Mouse (Mus musculus): ENCODE results near the gene Utp14a.

Utp14a gene

DNA sequence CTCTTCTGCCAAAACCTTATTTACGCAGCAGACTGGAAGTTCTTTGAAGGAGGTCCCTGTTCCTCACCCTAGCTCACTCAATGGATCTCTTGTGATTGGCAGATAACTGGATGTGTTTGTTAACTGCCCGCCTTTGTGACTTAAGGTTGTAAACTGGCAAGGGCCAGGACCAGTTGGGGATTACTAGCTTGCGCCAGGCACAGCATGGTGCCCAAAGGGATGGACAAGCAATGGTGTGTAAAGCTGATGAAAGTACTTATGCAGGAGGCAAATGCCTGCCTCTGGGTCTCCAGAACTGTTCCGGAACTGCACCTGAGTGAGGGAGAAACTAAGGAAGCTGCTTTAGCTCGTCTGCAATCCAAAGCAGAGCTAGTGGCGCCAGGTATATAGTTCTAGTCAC lies 29.8 kb downstream of the Utp14a start:
- ChIA-PET POLR2A (interaction anchor here in 3 of 4 experiments (0.7 to 1.2 kb wide), 6 partner anchors 17 to 53 kb away, joined by 3 to 5 read pairs (median 3); partner anchors contain the start of gene Utp14a (in 1 of the 3)), CTCF (no interaction called here)

DNA sequence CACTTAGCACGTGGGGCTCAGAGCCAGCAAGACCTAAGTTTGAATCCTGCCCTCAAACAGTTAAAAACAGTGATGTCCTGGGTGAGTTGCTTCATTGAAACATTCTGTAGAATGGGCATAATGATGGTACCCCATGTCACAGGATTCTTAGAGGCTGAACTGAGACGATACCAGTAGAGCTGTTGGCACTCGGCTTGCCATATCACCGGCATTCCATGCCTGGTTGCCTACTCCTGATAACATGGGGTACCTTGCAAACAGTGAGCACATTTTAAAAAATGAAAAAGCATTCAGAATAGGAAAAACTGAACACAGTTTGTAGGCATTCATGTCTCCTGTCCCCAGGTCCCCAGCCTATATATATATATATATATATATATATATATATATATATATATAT lies 31.3 kb downstream of the Utp14a start:
- ChIA-PET CTCF (interaction anchor here in 1 of 4 experiments (0.6 kb wide), 1 partner anchor 121 kb away, joined by 3 read pairs; no protein-coding TSS in a partner anchor), POLR2A (interaction anchor here in 1 of 4 experiments (0.6 kb wide), 1 partner anchor 39 kb away, joined by 4 read pairs; no protein-coding TSS in a partner anchor)

GRCm38 (mm10) chrX:48291413-48291812 lies 34.8 kb downstream of the Utp14a start:
- POLR2A ChIA-PET = interaction anchor here in 3 of 4 experiments (0.5 to 2.1 kb wide), 15 partner anchors 9 to 67 kb away, joined by 3 to 15 read pairs (median 3); partner anchors contain the start of gene Utp14a (in 1 of the 3)
- CTCF ChIA-PET = interaction anchor here in 3 of 4 experiments (0.5 to 1.0 kb wide), 6 partner anchors 24 to 163 kb away, joined by 3 to 9 read pairs (median 6); no protein-coding TSS in a partner anchor

- POLR2A ChIA-PET = interaction anchor here in 3 of 4 experiments (0.6 to 2.5 kb wide), 22 partner anchors 9 to 214 kb away, joined by 3 to 30 read pairs (median 4); partner anchors contain the start of genes Utp14a (in 2 of the 3) and Rab33a (in 1 of the 3)
These were observed 48.7 kb downstream of the Utp14a start for GRCm38 (mm10) chrX:48305356-48305755.

DNA sequence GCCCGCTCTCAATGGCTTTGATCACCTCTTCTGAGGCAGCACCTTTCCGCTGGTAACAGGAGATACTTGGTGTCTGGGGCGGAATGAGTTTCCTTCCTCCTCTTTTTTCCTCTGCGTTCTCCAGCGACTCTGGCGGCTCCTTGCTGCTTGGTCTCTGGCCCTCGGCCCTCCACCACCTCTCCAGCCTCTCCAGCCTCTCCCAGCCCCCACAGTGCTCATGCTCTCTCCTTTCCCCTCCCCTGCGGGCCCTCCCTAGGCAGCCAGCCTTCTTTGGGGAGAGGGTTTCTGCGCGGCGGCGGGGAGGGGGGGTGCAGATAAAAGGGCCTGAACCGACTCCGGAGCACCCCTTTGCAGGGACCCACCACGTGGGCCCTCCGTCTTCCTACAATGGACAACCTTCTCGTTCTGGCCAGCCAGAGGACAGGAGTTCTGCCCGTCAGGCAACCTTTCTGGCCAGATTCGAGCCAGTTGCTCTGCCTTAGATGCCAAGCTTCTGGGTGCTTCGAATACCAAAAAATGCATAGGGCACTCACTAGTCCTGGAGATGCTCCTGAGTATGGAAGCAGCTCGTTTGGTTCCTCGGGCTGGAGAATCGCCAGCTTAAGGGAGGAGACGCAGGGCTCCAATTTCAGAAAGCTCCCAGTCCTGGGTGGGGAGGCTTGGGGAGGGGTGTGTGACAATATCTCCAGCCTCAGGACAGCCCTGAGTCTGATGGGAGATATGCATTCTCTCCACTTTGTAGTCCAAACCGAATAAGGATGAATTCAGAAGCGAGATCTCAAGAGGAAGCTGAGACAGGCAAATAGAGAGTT lies 54.2 kb downstream of the Utp14a start:
- ChIA-PET POLR2A (interaction anchor here (0.6 to 1.4 kb wide), 7 partner anchors 8 to 144 kb away, joined by 3 to 4 read pairs (median 3); partner anchors contain the start of gene Utp14a (in 1 of the 4)), CTCF (no interaction called here)

More at GRCm38 (mm10) chrX:48305356-48305755, 48.7 kb downstream of the Utp14a start:
- CTCF ChIA-PET = interaction anchor here in 3 of 4 experiments (0.6 to 1.1 kb wide), 3 partner anchors 95 to 157 kb away, joined by 3 to 4 read pairs (median 3); partner anchors contain the start of gene Elf4 (in 1 of the 3)

- ChIA-PET POLR2A (interaction anchor here in 3 of 4 experiments (0.6 to 1.4 kb wide), 7 partner anchors 9 to 55 kb away, joined by 3 to 4 read pairs (median 3); partner anchors contain the start of gene Utp14a (in 1 of the 3)), CTCF (no interaction called here)
These were observed 55.1 kb downstream of the Utp14a start for GRCm38 (mm10) chrX:48311727-48312126.

- ChIA-PET POLR2A (interaction anchor here (0.6 to 3.2 kb wide), 13 partner anchors 9 to 239 kb away, joined by 3 to 30 read pairs (median 7); partner anchors contain the start of gene Utp14a (in 2 of the 4)), CTCF (interaction anchor here in 1 of 4 experiments (1.2 kb wide), 1 partner anchor 11 kb away, joined by 3 read pairs; no protein-coding TSS in a partner anchor)
These were observed 57.9 kb downstream of the Utp14a start for GRCm38 (mm10) chrX:48314530-48315079.

GRCm38 (mm10) chrX:48317444-48317843 lies 60.8 kb downstream of the Utp14a start:
- POLR2A ChIA-PET = interaction anchor here in 2 of 4 experiments (1.1 to 1.5 kb wide), 3 partner anchors 12 to 61 kb away, joined by 3 to 5 read pairs (median 4); partner anchors contain the start of gene Utp14a (in 1 of the 2)
- CTCF ChIA-PET = interaction anchor here in 1 of 4 experiments (1.3 kb wide), 1 partner anchor 145 kb away, joined by 4 read pairs; the partner anchor contains the start of gene Elf4

DNA sequence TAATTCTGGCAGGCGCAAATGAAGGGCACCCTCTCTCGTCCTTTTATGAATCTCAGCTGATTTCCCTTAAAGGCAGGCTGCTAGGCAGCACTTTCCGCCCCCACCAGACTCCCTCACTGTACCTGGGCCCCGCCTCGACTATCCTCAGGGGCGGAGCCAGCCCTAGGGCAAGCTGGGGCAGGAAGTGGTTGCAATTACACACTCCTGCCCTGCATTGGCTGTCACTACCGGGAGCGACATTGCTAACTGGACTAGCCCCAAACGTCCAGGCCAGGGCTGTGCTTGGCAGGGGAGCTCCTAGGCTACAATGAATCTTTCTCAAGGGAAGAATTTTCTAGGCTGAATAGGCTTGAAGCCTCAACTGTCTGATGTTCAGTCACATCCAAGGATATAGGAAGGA lies 61.5 kb downstream of the Utp14a start:
- ChIA-PET CTCF (interaction anchor here in 1 of 4 experiments (0.6 to 1.3 kb wide), 2 partner anchors 144 to 221 kb away, joined by 3 to 4 read pairs; partner anchors contain the start of gene Elf4), POLR2A (interaction anchor here in 2 of 4 experiments (1.0 to 1.4 kb wide), 5 partner anchors 13 to 62 kb away, joined by 3 to 6 read pairs (median 3); partner anchors contain the start of gene Utp14a (in 1 of the 2))

Measured in embryonic stem cell, embryonic (primary cell).